ENCODE assay signal across 8 mouse cellular contexts in the genomic region with DNA sequence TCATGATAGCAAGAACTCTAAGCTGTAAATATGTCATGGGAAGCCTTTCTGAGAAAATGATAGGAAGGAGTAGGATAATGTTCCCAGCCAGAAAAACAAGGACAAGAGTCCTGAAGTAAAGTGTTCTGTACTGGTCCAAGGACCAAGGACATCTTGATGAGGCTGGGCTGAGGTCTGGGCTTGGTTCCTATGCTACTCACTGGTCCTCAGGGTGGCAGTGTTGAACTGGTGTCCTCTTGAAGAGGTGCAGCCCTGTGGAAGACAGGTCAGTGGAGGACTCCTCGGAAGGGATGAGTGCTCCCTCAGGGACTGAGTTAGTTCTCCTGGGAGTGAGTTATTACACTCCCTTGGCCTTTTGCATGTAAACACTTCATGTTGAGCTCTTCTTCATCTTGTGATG.
DNase-seq lines count a peak whose midpoint lies in the region; ATAC-seq and TF ChIP-seq lines count a peak whose summit lies in the region.

No protein-coding gene starts in this region.

- H3K4me2 ChIP-seq in kidney, embryonic 15.5 days = no peak overlapping the region
- no peak overlapping the region for H3K4me2 ChIP-seq in stomach, postnatal 0 days (replicated peaks; ENCODE audit: low read depth)
- H3K4me2 ChIP-seq in forebrain, embryonic 11.5 days (ENCODE audit: low read depth, low read length, severe bottlenecking) = no peak overlapping the region

- WGBS in kidney, embryonic 15.5 days = 57% methylated on average over 1 of the region's 1 CpGs
- 35% methylated on average over 1 of the region's 1 CpGs for WGBS in stomach, postnatal 0 days
- 62% methylated on average over 1 of the region's 1 CpGs for WGBS in forebrain, embryonic 11.5 days

- peak; percentile 73 for TF ChIP-seq CTCF in stomach, postnatal 0 days (IDR thresholded peaks at IDR 0.05; ENCODE audit: low read depth)

- no peak overlapping the region for H3K27ac ChIP-seq in kidney, embryonic 15.5 days
- no peak overlapping the region for H3K27ac ChIP-seq in stomach, postnatal 0 days (replicated peaks)
- no peak overlapping the region for H3K27ac ChIP-seq in forebrain, embryonic 11.5 days (ENCODE audit: low read depth, low read length)

- H3K4me1 ChIP-seq in kidney, embryonic 15.5 days = no peaks in the 10 kb centered on the region
- H3K4me1 ChIP-seq in stomach, postnatal 0 days (replicated peaks; ENCODE audit: control insufficient read depth, insufficient read depth) = no peaks in the 10 kb centered on the region
- H3K4me1 ChIP-seq in forebrain, embryonic 11.5 days (replicated peaks; ENCODE audit: control insufficient read depth, insufficient read depth, low read length) = no peaks in the 10 kb centered on the region

- no peaks in the 10 kb centered on the region for H3K27me3 ChIP-seq in kidney, embryonic 15.5 days
- no peaks in the 10 kb centered on the region for H3K27me3 ChIP-seq in stomach, postnatal 0 days (ENCODE audit: control insufficient read depth, insufficient read depth, low read length)
- H3K27me3 ChIP-seq in forebrain, embryonic 11.5 days (ENCODE audit: control insufficient read depth, insufficient read depth, low read length) = no peaks in the 10 kb centered on the region

- H3K9me3 ChIP-seq in kidney, embryonic 15.5 days (replicated peaks) = no peaks in the 10 kb centered on the region
- no peaks in the 10 kb centered on the region for H3K9me3 ChIP-seq in stomach, postnatal 0 days (ENCODE audit: control insufficient read depth, low read length)
- H3K9me3 ChIP-seq in forebrain, embryonic 11.5 days (ENCODE audit: control insufficient read depth, low read length) = no peaks in the 10 kb centered on the region

- H3K9ac ChIP-seq in kidney, embryonic 15.5 days = no peak overlapping the region
- H3K9ac ChIP-seq in stomach, postnatal 0 days (ENCODE audit: low read length) = no peak overlapping the region
- H3K9ac ChIP-seq in forebrain, embryonic 11.5 days (ENCODE audit: low read length) = no peak overlapping the region

- no peak for ATAC-seq in kidney, embryonic 15.5 days (replicated peaks; ENCODE audit: low FRiP score)
- 0 out of 2 replicates have a peak, but pooled peaks have one; percentile 53 for ATAC-seq in stomach, postnatal 0 days (ENCODE audit: low FRiP score, low TSS enrichment)
- no peak for ATAC-seq in forebrain, embryonic 11.5 days (replicated peaks; ENCODE audit: low FRiP score)

- no peaks in the 10 kb centered on the region for H3K36me3 ChIP-seq in kidney, embryonic 15.5 days
- no peaks in the 10 kb centered on the region for H3K36me3 ChIP-seq in stomach, postnatal 0 days (ENCODE audit: control insufficient read depth, insufficient read depth, low read length)
- H3K36me3 ChIP-seq in forebrain, embryonic 11.5 days (ENCODE audit: control insufficient read depth, insufficient read depth, low read length) = no peaks in the 10 kb centered on the region

- no peak overlapping the region for H3K4me3 ChIP-seq in kidney, embryonic 15.5 days (replicated peaks)
- no peak overlapping the region for H3K4me3 ChIP-seq in stomach, postnatal 0 days (ENCODE audit: low read depth, low read length)
- H3K4me3 ChIP-seq in forebrain, embryonic 11.5 days (ENCODE audit: low read depth, low read length) = no peak overlapping the region

- TF ChIP-seq EP300 in stomach, postnatal 0 days (optimal IDR thresholded peaks at IDR 0.05) = no peak

- DNase-seq in kidney, adult 18-20 months = peak; percentile 48
- DNase-seq in adipocyte (ENCODE audit: low spot score) = peak; percentile 60
- peak; percentile 35 to 46 for DNase-seq in cerebellum, postnatal 36 days
- peak; percentile 48 to 52 for DNase-seq in kidney, postnatal 4 days
- DNase-seq in stomach, postnatal 0 days (ENCODE audit: low spot score) = peak; percentile 25
- no peak for DNase-seq in forebrain, embryonic 11.5 days (ENCODE audit: low spot score)
- no peak for DNase-seq in thymus, postnatal 10 days (ENCODE audit: low spot score in 2 of 2)

Comparison
In these comparisons a context has a peak if more than half of its experiments do, and no peak if none do; other contexts are left out.
1. DNase-seq: peak in kidney, adult 18-20 months (single experiment), adipocyte (single experiment), cerebellum, postnatal 36 days (2 of 2), kidney, postnatal 4 days (2 of 2) and stomach, postnatal 0 days (single experiment); none in forebrain, embryonic 11.5 days (single experiment) and thymus, postnatal 10 days (0 of 2).